Mouse (Mus musculus) thymus, postnatal 14 days (tissue): ENCODE data around the gene Tstd1.

Experiments used
- DNase-seq: peaks from one replicate; pipeline ENCODE4 v3.0.0; 2021

Gene Tstd1

DNA sequence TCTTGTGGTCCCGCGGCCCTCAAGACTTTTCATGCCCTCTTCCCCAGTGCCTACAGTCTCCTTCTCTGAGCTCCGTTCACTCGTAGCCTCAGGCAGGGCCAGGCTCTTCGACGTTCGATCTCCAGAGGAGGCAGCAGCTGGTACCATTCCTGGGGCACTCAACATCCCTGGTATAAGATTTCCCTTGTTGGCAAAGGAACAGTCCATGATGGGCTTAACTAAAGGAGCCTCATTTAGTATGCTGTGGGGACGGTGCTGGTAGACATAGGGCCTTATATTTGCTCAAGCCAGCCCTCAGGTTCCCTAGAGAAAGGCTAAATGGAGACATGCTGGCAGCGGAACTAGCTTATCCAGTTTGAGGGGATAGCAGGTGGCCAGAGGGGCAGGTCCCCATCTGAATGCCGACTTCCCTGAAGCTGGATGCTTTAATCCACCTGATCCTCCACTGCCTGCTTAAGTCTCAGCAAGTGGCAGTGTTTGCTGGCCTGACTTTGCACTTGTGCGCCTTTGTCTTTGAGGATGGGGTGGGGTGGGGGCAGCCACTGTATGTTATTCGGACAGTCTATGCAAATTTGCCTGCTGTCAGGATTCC is 715 bp downstream of the Tstd1 start:
- no peak for DNase-seq

DNA sequence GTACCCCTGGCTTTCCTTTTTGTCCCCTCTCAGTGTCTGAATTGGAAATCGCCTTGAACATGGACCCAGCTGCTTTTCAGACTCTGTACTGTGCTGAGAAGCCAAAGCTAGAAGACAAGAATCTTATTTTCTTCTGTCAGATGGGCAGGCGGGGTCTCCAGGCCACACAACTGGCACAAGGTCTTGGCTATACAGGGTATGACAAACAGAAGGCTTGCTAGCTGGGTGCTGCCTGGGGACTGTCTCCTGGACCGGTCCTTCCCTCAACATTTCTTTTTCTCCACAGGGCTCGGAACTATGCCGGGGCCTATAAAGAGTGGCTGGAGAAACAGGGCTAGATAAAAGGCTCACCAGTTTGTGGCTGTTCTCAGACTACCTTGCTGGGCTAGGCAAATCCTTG is 1.2 kb downstream of the Tstd1 start:
- DNase-seq = no peak

DNA sequence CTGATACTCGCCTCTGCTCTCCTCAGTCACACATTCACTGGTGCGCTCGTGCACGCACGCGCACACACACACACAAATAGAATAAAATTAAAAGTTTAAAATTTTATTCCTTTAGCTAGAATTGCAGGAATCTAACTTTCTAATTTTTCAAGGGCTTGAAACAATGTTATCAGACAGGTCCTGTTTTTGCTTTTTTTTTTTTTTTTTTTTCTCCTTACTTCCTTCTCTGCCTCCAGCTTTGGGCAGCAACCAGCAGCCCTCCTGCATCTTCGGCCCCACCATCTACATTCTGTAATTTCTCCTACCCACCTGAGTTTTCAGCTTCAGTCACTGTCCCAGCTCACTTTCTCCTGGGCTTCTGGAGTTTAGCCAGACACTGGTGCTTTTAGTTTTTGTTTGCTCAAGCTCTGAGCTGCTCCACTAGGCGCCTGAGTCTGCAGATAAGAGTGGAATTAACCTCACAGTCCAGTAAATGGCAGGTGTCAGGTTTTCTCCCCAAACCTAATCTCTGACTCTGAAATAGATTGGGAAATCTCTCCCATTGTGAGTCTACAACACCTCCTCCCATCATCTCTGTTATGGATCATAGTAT is 3.9 kb downstream of the Tstd1 start:
- DNase-seq = no peak

DNA sequence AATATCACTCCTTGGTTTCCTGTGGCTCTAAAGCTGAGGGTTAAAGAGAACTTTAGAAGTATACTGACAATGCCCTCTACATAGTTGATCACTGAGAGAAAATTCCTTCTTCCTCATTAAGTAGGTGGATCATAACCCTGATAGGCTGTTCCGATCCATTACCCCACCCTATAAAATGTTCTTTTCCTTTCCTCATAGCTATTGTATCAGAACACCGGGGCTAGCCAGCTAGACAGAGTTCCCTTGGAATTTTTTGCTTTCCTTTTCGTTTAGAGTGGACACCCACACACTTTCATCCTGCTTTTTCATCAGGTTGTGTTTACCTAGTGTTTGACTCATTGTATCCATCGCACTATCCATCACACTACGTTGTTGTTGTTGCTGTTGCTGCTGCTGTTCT is 6.0 kb downstream of the Tstd1 start:
- DNase-seq = no peak

DNA sequence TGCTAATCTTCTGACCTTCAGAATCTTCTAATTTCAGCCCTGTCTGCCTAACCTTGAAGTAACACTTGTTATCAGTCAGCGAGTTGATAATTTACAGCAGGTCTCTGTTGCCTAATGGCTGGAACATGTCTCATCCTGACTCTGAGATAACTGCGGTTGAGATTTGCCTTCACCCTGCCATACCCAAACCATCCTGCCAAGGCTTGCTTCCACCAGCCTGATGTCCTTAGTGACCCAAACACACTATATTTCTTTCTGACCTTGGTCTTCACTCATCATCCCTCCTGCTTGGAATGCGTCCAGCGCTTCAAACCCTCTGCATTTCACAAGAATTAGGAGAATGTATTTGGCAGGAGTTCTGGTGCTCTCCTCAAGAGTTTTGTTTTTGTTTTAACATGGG is 6.5 kb downstream of the Tstd1 start:
- DNase-seq = no peak

DNA sequence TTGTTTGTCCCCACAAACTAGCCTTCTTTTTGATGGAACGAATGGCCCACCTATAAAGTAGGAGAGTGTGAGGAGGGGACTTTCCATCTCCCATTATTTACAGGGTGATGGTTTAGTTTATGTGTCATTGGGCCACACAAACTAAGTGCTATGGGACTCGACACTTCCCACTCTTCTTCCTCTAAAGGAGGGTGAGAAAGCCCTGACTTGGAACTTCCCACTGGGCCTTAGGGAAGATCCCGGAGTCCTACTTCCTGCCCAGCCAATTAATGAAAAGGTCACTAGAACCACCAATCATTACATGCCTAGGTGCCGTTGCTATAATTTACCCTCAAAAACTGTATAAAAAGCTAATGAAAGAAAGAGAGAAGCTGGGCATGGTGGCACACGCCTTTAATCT is 13.5 kb downstream of the Tstd1 start:
- no peak for DNase-seq

DNA sequence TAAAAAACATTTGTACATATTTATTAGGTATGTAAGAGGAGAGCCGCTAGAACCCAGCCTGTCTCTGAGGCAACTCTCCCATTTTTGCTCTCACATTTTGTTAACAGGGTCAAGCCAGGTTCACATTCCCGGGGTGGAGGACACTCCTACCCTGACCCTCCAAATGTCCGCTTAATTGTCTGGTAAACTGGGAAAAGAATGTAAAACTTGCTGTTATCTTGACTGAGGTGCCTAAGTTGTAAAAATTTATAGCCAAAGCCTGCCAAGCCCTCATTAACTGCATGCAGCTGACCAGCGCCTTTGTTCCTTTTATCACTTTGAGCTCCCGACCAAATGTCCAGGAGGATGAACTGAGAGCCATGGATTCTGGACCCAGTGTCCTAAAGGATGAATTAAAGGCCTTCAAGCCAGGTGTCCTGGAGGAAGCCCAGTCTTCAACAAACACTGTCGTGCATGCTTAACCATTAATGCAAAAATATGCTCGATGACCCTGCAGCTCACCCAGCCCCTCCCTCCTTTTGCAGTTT is 16.7 kb downstream of the Tstd1 start:
- no peak for DNase-seq

DNA sequence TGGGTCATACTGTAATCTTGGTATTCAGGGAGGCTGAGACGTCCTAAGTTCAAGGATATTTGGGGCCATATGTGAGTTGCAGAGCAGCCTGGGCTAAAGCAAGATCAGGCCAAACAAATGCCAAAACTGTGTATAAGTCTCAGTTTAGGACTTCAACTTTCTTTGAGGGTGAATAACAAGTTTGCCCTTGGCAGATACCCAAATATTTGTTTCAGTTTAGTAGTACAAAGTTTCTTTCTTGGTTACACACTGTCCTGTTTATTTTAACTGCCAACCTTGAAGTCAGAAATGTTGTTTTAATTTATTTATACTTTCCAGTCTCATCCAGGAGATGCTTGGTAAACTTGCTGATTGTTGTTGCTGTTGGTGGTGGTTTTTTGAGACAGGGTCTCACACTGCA is 17.3 kb downstream of the Tstd1 start:
- no peak for DNase-seq

DNA sequence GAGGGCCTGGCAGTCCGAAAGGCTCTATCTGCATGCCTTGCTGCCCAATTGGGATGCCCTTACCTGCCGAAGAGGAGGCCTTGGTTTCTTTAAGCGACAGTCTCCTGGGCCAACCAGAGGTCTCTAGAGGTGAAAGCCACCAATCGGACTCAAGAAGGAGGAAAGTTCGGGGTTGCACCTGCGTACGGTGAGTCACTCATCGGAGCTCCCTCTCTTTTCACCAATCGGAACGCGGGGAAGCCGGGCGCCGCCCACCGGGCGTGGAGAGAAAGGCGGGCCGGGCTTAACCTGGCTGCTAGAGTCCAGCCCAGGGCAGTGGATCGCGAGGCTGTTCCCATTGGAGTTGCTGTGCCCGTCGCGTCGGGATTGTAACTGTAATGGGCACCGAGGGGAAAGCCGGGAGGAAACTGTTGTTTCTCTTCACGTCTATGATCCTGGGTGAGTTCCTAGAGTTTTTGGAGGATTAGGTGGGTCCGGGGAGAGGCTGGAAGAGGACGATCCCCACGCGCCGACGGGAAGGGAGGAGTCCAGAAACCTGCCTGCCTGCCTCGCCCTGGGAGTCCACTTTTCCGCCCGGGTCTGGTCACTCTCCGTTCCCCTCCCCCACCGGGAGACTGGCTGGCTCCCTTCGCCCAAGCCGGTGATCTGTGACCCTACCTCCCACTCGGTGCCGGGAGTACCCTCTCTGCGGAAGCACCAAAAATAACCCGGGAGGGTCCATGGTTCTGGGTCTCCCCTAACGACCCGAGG is 18.8 kb downstream of the Tstd1 start, which contains the start of gene F11r:
TSS of gene F11r (plus strand) at position 272 of the 750 bp plus-strand sequence.
- peak; percentile 64 for DNase-seq

DNA sequence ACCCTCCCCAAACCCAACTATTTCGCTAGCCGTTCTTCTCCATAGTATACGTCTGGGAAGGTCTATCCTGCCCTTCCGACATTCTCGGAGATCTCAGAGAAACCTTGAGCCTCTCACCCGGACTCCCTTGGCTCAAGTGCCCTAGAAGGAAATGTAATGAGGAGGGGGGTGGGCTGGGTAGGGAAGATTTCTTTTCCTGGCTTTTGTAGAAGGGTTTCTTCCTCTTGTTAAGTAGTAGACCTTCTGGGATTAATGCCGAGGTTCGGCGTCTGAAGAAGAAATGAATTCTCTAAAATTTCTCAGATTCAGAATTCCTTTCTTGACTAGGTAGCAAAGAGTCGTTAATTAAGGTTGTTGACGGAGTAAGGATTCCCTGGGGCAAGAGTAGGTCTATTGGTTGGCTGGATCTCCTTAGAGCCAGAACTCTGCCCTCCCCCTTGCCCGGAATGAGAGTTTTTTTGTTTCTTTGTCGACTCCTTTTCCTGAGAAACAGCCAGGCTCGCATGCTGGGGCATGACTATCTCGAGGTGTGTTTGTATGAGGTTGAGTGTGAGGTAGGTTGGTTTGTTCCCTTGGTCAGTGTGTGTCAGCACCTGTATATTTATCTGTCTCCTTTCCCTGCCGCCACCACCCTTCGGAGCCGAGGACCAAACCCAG is 19.5 kb downstream of the Tstd1 start:
- no peak for DNase-seq

DNA sequence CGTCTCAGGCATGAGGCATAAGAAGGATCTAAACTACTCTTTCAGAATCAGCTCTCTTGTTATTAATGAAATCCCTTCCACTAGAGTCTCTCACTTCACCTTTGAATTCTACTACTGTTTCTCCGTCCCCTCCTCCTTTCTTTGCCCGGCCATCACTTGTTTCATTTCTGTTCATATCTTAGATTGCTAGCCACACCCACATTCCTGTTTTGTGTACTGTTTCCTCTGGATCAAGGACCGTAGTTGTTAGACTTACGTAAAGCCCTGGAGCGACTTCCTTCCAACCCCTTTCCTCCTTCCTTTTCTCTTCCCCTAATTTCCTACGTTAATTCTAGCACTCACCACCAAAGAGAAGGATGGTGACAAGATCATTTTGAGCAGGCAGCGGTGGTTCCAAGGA is 20.4 kb downstream of the Tstd1 start:
- DNase-seq = no peak

DNA sequence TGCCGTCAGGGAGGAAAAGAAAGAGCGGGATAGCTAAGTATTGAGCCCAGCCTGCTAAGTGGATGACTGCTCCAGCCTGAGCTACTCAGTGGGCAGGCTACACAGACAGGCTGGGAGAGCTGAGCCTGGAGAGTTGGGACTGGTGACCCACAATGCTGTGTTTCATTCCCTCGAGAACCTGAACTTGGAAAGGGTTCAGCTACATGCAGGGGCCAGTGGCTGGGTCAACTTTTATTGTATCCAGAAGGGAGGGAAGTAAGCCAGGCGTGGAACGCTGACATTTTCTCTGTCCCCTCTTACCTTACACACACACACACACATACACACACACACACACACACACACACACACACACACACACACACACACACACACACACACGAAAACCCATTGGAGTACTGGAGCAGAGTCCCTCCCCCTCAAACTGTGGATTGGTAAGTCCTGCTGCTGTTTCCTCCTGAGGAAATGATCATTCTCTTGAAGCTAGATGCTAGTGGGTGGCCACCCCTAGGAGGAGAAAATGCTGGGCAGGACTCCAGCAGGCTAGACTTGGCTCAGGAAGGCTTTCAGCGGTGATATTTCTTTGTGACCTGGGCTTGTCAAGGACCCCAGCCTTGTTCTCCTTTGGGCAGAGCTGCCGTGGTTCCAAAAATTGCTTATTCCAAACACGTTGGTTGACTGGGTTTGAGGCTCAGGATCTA is 21.5 kb downstream of the Tstd1 start:
- DNase-seq = no peak

DNA sequence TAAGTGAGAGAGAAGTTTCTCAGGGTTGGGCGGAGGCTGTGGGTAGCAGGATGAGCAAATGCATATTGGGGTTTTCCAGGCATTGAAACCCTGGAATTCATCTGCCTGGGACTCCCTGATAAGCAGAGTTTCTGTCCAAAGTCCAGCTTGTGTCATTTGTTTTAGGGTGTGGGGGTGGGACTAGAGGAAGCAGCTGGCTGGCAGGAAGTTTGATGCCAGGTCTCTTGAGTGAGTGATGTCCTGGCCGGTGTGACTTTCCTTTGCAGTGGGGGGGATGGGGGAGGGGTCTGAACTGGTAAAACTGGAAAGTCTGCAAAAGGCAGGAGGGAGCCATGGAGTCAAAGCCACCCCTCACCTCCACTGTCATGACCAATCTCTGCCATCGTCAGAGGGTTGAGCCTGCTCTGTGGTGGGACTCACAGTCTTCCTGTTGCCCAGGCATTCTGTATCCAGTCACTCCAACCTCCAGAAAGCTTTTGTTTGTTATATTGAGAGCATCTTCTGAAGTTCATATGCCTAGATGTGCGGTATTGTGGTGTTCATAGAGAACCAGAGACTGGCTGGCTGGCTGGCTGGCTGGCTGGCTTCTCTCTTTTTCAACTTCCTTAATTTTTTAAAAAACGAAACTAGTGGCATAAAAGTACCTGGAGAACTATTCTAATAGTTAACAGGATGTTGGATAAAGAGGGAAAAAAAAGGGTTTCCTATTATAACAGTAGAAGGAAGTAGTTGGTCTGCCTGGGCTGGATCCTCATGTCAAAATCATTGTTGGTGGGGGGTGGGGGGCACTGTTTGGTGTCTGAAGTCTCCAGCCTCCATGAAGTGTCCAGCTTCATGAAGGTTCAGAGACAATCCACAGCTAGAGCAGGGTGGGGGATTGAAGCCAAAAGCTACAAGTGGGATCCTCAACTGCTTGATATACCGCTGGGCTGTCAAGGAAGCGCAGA is 23.1 kb downstream of the Tstd1 start:
- DNase-seq = no peak

DNA sequence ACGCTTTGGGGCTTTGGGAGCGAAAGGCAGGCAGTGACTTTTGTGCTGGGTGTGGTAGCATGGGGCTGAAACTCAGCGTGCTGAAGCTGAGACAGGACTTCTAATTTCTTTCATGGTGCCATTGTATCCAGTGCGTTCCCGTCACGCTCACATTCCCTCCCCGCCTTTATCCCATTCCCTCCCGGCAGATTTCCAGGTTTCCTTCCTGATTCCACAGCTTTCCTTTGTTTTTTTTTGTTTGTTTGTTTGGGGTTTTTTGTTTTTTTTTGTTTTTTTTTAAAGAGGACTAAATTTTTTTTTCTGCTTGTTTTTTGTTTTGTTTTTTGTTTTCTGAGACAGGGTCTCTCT is 23.7 kb downstream of the Tstd1 start:
- DNase-seq = no peak

DNA sequence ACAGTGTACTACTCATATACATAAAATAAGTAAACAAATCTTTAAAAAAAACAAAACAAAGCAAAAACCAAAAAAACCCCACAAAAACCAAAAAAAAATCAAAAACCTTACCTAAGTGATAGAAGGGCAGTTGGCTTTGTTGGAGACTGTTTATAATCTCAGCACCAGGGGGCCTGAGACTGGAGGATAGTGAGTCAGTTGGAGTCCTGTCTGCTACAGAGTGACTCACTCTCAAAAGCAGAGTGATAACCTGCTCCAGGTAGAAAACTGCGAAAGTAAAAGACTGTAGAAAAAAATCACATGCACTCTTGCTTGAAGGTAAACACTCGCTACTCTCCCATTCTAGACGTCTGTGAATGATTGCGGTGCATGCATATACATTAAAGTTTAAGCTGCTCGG is 26.4 kb downstream of the Tstd1 start:
- no peak for DNase-seq

DNA sequence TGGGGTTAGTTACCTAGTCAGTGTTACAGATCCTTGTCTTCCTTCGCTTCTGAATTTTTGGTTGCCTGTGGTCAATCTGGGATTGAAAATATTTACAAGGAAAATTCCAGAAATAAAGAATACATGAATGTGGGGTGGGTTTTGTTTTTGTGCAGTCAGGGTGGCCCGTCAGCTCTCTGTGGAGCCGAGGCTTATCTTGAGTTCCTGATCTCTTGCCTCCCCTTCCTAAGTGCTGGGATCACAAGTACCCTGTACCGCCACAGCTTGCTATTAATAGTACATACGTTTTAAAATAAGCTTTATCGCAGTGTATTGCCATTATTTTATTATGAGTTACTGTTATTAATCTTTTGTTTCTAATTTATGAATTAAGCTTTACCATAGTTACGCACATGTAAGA is 28.2 kb downstream of the Tstd1 start:
- no peak for DNase-seq

DNA sequence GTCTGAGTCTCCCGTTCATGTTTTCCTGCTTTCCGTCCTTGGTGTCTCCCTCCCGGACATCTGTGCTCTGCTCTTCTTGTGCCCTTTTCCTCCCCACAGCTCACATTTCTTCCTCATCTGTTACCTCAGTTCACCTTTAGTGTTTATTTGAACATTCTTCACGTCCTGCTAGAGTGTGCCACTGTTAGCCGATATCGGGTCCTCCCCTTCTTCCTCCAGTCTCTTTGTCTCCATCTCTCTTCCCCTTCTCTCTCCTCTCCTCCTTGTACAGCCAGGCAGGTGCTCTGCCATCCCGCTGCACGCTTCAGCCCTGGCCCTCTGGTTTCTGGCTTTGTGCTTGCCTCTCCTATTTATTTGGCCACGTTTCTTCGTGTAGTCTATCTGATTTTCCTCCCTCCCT is 29.0 kb downstream of the Tstd1 start:
- DNase-seq = no peak

DNA sequence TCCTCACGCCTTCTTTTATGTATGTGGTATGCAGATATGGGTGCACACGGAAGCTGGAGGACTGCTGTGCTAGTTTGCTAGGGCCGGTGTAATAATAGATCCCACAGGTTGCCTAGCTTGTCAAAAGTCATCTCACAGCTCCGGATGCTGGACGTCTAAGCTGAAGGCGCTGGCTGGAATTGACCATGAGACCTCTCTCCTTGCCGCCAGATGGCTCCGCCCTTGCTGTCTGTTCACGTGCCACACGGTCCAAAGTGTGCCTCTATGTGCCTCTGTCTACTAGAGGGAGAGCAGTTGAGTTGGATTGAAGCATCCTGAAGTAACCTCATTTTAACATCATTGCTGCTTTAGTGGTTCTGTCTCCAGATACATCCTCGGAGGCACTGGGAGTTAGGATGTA is 31.4 kb downstream of the Tstd1 start:
- no peak for DNase-seq

DNA sequence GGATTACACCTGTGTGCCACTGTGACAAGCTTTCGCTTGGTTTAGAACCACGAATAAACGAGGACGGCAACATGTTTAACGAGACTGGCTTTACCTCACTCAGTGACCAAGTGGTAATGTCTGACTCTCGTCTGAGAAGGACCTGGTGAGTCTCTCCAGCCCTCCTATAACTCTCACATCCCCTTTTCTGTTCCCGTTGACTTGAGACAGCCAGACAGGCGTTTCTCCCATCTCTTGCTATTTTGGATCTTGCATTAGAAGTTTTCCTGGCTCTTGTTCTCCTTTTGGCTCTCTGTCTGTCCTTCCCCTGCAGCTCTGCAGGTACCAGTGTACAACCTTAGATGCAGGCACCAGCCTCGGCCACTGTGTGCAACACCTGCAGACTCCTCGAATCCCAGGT is 32.3 kb downstream of the Tstd1 start:
- no peak for DNase-seq

DNA sequence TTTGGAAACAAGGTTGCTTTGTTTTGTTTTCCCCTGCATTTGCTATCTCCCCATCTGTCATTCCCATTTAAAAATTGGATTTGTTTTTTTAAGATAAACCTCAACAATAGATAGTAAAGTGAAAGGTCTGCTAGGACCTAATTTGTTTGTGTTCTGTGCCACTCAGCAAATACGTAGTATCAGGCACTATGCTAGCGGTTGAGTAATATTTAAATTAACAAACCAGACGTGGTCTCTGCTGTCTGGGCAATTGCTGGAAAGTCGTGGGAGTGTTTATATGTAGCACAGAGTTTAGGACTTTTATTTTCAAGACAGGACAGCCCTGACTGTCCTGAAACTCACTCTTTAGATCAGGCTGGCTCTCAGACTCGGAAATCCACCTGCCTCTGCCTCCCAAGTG is 33.9 kb downstream of the Tstd1 start:
- no peak for DNase-seq

DNA sequence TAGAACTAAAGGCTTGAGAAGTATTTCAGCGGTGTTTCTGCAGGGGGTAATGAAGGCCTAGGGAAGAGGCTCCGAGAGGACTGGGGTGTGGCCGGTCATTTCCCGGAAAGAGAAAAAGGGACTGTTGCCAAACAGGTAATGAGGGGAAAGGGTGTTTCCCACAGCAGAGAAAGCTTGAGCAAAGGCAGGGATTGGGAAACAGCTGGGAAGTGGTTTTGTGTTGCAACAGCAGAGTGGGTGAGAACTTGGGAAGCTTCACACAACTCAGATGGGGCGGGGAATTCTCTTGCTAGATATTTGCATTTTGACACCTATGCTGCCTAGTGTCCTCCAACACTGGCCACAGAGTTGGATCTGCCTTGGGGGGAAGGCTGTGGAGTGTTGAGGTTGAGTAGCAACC is 34.3 kb downstream of the Tstd1 start:
- DNase-seq = no peak

DNA sequence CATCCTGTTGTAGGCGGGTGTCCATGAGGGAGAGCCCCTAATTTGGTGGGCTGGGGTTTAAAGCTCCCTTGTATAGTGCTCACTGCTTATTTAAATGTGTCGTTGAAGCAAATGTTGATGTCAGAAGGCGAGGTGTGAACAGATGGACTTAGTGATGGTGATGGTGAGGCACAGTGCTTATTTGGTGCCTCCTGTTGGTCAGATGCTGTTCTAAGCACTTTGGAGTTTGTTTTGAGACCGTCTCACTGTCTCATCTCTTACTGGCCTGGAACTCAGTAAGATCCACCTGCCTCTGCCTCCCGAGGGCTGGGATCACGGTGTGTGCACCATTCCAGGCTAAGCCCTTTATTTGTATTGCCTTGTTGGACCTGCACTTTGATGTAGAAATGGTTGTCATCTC is 36.3 kb downstream of the Tstd1 start:
- no peak for DNase-seq
